Mouse (Mus musculus) testis, postnatal 14 days (tissue): ENCODE measurements at regions not wholly inside any gene's neighbourhood (a gene's known extent, or its start where the extent isn't known, plus 50 kb on each side); places are given as distances from the start of the nearest gene placed in this dataset.

Experiments used
- DNase-seq: peaks from one replicate; pipeline ENCODE4 v3.0.0; 2021; ENCODE audit warnings: low spot score

DNA sequence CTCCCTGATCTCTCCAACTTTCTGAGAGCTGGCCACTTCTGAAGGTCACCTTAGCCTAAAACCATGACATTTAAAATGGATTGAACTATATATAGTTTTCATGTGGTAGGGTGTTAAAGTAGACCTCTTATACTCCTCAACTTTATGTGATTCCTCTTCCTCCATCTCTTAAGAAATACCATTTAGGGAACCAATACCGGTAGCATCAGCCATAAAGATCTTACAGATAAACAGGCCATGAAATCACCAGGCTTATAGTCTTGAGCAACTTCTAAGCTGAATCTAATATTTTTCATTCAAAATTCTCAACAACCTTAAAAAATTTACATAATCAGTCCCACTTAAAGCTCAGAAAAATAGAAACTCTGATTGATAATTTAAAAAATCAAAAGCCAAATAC is 56.2 kb downstream of the Rpl36a-ps1 start:
- DNase-seq: no peak

DNA sequence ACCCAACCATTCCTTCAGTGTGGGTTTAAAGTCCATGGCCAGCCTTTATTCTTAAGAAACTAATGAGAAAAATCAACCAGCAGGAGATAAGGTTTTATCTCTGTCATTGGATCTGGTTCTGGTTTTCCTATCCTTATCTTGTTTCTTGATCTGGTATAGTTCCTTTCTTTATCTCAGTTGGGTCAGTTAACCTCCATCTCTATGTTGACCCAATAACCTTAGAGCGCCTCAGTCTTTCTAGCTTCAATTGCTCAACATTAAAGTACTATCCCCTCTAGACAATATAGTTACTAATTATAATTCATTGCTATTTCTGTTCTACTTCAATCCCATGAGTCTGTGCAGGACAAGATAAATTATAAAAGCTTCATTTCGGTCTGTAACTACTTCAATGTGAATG is 56.7 kb downstream of the Rpl36a-ps1 start:
- DNase-seq: no peak

DNA sequence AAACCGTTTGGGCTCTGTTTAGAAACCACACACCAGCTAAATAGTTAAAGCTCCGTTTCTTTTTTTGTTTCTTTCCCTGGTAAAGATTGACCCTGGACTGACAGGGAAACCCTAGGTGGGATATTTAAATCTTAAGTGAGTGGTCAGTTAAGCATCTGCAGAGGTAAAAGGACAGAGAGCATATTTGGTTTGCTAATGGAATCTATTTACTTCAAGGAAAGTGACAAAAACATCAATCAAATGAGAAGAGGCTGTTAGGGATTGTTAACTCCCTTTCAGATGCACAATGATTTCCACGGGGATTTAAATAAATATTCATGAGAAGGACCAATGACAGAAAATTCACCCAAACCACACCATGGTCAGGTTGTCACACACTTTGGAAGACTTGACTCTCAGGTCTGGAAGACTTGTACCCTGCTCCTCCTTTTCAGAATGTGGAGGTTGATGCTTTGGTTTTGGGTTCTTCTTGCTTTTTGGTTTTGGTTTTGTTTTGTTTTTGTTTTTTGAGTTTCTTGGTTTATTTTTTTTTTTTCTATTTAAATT is 60.7 kb downstream of the Rpl36a-ps1 start:
- no peak for DNase-seq

DNA sequence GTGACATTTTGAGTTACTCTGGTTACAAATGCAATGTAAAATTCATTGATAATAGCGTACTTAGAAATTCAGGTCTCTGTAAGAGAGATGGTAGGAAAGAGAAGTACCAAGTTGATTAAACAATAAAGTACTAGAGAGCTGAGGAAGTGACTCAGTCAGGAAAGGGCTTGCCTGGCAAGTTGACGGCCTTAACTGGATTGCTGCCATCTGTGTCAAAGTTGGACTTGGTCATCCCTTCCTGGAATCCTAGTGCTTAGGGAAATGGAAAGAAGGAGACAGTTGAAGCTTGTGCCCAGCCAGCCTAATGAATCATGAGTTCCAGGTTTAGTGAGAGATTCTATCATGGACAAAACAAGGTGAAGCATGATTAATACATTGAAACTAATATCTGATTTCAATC is 64.8 kb downstream of the Rpl36a-ps1 start:
- no peak for DNase-seq

DNA sequence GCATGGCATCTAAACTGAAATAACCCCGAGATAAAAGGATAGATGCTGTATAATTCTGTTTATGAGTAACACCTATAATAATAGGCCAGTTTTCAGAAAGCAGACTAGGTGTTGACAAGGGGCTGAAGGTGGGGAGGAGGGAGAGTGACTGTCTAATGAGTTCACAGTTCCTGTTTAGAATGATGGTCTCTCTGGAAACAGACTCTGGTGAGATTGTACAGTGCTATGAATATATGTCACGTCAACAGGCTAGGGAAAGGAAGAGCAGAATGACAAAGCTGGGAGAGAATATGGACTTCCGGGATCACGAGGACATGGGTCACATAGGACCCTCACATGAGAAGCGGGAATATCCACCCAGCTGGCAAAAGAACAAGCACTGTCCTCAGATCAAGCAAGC is 85.9 kb downstream of the Rpl36a-ps1 start:
- DNase-seq: no peak

DNA sequence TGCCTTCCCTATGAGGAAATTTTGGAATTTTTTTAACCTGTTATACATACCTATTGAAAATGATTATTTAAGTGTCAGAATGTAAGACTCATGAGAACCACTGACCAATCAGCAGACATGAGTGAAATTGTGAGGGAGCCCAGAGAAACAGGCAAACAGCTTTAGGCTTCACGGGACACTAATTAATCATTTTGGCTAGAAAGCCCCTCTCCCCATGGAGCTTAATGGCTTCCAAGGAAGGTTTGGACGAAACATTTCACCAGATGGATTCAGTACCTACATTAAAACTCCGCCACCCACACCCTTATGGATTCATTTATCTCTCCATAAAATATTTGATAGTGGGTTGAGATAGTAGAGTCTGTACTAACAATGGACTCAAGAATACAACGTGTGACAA is 95.2 kb downstream of the Rpl36a-ps1 start:
- no peak for DNase-seq

DNA sequence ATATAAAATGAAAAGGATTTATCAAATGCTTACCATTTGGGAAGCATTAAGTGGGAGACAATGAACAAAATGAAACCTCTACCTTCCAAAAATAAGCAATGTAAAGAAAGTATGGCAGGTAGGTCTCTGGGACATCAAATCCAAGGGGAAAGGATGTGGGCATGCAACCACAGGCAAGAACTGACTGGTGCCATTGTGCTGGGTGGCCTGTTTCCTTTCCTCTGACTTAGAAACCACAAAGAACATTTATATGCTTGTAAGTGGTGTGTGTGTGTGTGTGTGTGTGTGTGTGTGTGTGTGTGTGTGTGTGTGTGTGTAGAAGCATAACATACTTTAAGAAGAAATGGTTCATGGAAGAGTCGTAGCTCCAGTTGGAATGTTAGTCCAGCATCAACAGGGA is 96.7 kb downstream of the Rpl36a-ps1 start:
- DNase-seq: no peak

DNA sequence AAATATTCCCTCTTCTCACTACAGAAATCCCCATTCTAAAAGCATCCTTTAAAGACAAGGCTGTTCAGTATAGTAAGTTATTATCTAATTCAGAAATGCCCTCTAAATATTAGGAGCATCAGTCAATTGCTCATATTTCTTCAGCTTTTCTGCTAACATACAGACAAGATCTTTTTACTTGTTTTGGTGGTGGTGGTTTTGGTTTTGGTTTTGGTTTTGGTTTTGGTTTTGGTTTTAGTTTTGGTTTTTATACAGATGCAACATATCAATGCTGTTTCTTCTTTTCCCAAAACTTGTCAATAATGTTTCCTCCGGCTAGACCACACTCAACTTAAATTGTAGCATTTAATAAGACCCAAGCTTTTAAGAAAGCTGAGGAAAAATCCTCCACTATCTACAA is 98.2 kb downstream of the Rpl36a-ps1 start:
- DNase-seq: no peak

DNA sequence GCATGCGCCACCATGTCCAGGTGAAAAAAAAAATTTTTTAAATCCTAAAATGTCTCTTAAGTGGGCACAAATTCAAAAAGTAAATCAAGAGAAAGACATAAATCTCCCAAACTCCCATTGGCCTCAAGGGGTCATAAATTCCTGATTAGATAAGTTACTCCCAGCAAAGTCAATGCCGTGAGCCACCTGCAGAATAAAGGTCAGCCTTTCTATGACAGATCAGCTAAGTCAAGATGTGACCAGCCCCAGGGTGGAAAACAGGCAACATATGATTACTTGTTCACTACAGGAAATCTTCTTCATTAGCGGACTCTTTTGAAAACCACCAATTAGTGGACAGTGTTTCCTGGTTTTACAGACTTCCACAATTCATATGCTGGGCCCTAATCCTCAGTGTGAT is 101.4 kb downstream of the Rpl36a-ps1 start:
- DNase-seq: no peak

DNA sequence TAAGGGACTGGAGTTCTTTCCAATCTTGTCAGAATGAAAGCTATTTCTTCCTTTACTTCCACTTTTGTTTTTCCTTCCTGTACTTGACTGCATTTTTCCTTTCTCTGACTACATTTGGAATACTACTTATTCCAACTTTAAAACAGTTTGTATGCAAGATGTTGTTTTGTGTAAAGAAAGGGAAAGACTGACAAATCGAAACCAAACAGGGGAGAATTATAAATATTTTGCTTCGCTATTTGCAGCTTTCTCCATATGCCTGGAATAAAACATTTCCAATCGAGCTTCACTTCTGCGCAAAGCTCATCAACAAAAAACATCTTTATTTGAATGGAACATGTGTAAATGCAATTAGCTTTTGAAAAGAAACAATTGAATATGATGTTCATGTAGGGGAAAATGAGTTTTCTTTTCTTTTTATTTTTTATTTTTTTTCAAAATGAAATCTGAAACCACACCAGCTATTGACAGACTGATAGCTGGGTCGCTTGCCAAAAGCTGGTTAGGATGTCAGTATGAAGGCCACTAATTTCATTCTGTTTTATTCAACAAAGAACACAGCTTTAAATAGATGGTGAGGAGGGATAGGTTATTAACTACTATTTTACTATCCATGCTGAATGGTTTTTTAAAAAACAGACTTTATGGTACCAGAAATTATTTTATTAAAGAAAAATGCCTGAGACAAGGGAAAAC is 102.7 kb downstream of the Rpl36a-ps1 start:
- DNase-seq: no peak

DNA sequence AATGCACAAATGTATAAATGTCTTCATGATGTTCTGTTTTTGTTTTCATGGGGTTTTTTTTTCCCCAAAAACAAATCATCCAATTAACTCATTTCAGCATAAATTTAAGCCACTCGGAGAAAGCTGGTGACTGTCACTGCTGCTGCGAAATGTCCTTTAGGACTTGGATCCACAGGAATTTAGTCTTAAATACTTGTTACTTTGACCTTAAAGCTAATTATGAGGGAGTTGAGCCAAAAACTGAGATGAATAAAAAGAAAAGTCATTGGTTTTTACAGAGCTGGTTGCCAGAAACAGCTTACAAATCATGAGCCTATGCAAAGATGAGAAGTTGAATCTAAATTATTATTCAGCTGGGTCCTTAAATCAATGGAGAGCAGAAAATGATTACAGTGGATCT is 106.5 kb downstream of the Rpl36a-ps1 start:
- DNase-seq: no peak

DNA sequence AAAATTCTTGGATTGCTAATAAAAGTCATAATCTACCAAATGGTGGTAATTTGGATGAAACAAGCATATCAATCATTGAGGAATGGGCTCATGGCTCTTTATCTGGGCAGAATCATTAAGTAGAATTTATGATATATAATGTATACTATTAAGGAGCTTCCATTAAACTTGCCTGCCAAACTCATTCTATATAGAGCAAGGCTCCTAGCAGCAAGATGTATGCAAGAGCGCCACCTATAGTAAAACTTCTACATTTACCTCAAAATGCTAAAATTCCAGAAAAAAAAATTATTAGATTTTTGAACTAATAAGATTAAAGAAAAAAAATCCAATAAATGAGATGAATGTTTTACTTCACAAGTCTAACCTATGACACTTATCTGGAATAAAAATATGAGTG is 107.1 kb downstream of the Rpl36a-ps1 start:
- DNase-seq: no peak

DNA sequence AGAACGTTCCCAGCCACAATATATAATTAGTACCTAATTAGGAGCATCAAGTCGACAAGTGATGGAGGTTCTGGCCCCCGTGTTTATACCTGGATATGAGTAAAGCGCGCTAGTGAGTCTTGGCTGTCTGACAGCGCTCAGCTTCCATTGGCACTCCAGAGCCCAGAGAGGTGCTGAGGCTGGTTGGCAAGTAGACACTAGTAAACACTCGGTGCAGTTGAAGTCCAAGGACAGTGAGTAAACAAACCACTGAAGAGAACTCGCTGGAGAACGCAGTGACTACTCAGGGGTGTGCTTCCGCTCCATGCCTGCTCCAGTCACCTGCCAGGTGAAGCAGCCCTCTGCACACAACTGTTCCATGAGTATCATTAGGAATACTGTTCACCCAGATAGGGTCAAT is 111.5 kb downstream of the Rpl36a-ps1 start:
- no peak for DNase-seq

DNA sequence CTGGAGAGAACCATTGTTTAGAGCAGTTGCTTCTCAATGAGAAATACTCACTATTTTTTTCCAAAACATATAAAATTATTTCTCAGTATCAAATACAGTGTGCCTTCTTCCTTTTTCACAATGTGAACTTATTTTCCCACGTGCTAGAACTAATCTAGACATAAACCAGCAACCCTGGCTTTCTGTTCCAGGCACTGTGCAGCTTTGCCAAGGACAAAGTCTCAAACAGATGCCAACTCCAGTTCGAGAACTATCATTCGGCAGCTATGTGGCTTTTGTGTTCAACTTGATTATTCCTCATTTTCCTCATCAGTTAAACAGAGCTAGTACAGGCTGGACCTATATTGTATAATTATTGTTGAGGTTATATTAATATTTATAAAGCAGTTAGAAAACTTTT is 116.2 kb downstream of the Rpl36a-ps1 start:
- DNase-seq: no peak

DNA sequence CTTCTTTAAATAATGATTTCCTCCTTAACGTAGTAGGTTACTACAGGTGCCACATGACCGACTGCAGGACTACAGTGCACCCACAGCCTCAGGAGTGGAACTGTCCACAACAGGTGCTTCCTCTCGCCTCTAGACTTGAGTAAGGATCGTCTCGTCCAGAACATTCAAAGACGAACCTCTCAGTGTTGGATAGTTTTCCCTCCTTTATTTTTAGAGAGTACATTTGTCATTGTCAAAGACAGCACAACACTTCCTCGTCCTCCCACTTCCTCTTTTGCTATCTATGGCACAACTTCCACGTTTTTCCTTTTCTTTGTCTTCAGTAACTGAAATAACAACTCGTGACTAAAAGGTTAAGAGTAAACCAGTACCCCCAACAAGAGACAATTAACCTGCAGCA is 120.7 kb downstream of the Rpl36a-ps1 start:
- no peak for DNase-seq

DNA sequence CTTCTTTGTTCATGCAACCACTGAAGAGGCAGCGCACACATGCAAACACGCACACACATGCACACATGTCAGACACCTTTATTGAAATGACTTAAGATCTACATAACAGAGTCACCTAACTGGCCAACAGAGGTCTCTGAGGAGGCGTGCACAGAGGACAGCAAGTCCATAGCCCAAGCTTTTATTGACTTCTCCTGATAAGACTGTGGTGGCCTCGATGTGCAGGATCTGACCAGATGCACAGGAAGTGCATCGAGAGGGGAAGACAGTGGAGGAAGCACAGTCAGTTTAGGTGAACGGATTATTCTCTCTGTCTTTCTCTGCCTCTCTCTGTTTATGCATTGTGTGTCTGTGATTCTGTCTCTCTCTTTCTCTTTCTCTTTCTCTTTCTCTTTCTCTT is 124.2 kb downstream of the Rpl36a-ps1 start:
- no peak for DNase-seq

DNA sequence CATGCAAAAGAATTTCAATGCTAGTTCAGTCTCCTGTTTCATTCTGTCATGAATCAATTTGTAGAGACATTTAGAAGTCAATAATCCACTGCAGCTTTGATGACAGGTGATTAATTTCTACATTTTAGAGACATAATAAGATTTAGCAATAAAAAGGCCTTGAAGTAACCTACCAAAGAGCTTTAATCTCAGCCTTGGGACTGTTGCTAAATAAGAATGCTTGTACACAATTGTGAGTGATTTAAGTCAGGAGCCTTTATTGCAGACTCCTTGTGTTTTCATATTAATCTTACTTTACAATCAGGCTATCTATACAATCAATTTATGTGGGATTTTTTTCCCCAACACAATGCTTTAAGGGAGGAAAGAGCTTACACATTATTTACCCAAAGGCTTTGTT is 127.2 kb downstream of the Rpl36a-ps1 start:
- DNase-seq: no peak

DNA sequence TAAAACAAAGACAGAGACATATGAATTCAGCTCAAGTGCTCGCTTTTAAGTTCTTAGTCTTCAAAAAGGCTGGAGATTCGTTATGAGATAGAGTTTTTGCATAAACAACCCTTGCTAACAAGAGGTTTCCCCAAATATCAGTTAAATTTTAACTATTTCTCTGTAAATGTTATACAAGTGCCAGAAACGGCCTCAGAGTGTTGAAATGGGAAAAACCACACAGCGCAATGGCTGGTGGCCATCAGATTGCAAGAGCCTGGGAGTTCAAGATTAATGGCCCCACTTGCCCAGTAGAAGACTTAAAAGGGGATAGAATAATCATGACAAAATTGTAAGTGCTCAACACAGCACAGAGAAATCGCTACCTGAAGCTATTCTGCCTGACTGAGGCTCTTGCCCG is 130.1 kb downstream of the Rpl36a-ps1 start:
- DNase-seq: no peak

DNA sequence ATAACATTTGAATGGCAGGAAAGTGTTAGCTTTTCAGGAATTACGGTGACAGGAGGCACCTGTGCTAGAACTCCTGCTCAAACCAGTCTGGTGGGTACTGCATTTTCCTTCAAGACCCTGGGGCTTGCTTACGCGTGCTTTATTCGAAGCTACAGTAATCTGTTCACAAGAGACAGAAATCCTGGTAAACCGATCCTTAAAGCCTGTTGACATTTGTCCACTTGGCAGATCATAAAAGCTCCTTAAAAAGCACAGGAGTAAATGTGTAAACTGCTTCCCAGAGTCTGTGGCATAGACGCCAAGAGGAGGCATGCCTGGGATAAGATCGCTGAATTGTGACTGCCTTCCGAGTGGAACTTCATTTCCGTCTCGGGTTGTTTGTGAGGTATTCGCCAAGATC is 130.5 kb downstream of the Rpl36a-ps1 start:
- no peak for DNase-seq

DNA sequence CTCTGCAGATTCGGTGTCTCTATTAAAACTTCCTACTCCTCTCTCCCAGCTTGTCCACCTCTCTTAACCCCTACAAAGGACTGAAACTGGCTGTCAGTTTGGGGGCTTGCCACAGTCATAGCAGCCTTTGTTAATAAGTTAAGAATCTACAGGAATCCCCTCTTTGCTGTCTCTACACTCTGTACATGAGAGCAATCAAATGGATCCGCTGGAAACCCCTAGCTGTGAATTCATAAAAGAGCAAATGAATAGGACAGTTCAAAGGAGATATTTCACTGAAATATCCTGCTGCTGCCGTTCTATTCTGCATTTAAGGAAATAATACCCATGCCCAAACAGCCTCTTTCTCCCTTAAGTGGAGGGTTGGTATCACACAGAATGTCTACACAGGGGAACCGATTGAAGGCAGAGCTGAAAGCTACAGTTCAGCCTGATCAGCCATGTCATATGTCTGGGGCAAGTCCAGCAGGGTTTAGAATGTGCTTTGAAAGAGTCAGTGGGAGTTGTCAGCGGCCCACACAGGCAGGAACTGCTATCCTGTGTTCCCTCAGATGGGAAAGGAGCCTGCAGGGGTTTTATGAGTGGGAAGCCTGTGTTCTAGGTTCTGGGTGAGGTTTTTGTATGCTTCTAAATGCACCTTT is 131.9 kb downstream of the Rpl36a-ps1 start:
- no peak for DNase-seq

DNA sequence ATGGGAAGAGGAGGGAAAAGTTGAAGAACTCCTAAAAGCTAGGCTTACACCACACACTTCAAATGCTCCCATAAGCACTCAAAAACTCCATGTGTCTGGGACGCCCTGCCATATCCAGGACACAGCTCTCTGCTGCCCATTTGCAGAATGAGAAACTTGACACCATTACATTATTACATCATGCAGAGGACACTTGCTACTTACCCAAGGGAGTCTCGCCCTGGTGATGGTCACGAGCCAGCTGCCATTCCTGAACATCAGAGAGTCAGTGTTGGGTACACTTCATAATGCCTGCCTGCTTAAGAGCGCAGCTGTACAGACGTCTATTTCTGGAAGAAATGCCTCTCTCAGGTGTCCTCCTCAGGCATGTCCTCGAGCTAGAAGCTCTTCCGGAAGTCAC is 135.3 kb downstream of the Rpl36a-ps1 start:
- DNase-seq: no peak

DNA sequence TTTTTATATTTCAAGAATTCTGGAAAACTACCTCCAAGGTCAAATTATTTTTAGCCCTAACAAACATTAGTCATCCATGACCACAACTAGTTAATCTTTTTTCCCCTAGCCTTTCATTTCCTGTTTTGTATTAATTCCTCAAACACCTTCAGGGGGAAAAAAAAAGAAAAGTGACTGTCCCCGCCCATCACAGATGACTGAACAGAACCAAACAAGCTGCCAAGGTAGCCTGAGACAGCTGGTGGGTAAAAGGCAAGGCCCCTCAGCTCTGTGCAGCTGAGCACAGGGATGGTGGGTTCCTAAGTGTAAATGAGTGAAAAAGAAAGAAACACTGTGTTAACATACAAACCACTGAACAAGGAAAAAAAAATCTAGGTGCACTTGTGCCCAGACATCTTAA is 145.6 kb downstream of the Rpl36a-ps1 start:
- DNase-seq: no peak

DNA sequence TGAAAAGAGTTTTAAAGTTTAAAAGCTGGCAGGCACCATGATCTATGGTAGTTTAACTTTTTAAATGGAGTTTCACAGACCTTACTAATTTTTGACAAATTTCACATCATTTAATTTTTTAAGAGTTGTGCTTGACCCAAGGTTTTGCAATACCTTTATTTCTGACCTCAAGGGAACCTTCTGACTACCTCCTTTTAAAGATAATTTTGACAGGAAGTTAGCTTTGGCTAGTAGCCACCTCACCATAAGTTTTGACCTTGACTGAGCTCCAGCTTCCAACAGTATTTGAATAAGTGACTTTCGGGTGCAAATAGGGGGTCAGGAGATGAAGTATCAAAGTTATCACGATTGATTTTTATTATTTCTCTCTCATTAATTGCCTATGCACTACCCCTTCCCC is 149.9 kb downstream of the Rpl36a-ps1 start:
- no peak for DNase-seq

DNA sequence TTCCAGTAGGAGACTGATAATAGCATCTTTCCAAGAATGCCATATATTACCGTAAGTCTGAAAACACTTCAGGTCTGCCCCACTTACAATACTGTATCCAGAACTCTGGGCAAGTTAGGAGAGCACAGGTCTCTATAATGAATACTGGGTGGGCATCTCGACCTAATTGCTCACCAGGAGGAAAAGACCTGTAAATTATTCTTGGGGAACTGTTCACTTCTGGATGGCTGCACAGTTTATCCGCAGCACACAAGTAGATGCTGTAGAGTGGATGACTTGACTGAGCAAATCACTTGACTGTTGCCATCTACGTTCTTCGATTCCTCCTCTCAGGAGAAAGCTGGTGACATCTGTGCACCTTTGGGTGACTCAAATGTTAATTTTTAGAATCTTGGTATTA is 159.8 kb downstream of the Rpl36a-ps1 start:
- DNase-seq: no peak
